Mouse (Mus musculus): Measurements from ENCODE around the gene Prss46. TPM values are rescaled to one million over a fixed set of nuclear protein-coding genes. Genes with fewer than 3 reads are reported as not detected.
A peak's percentile ranks its signal among the peaks of the same experiment; 100 is the strongest.

Prss46 gene
- polyA plus RNA-seq, 1 experiment from 2014 or later, result not detected

GRCm38 (mm10) chr9:110849162-110849561 lies 4.9 kb downstream of the Prss46 start:
- WGBS (ENCODE audit: insufficient replicate concordance), result 73% methylated on average over 7 of the region's 7 CpGs
- no peaks in the 10 kb centered on the region for H3K36me3 ChIP-seq (ENCODE audit: control insufficient read depth, insufficient read depth)
- H3K27ac ChIP-seq (ENCODE audit: low read length), result no peak overlapping the region
- ATAC-seq (ENCODE audit: low read depth), result no peak
- H3K27me3 ChIP-seq (ENCODE audit: control insufficient read depth, insufficient read depth, low read depth, low read length), result no peaks in the 10 kb centered on the region
- no peaks in the 10 kb centered on the region for H3K4me1 ChIP-seq (ENCODE audit: control insufficient read depth, low read depth, low read length)
- no peak overlapping the region for H3K9ac ChIP-seq (ENCODE audit: low read depth, low read length)
- no peaks in the 10 kb centered on the region for H3K9me3 ChIP-seq (replicated peaks; ENCODE audit: control insufficient read depth, low read length)
- no peak overlapping the region for H3K4me2 ChIP-seq (ENCODE audit: low read depth, low read length)
- no peak overlapping the region for H3K4me3 ChIP-seq (ENCODE audit: low read depth, low read length)

DNA sequence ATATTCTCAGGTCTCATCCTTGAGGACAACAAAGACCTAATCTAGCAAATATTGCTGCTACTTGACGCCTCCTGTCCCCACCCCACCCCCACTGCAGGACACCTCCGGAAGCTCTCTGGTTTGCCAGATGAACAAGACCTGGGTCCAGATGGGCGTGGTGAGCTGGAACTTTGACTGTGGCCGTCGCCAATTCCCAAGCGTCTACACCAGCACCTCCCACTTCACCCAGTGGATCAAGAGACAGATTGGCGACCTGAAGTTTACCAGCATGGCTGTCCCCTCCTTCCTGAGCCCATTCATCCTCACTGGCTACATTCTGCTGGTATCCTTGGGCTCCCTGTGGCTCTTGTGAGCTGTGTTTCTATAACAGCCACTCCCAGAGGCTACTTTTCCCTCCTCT lies 11.6 kb downstream of the Prss46 start:
- no peak for ATAC-seq (ENCODE audit: low read depth)
- H3K27ac ChIP-seq (ENCODE audit: low read length), result no peak overlapping the region
- no peak overlapping the region for H3K4me3 ChIP-seq (ENCODE audit: low read depth, low read length)
- no peaks in the 10 kb centered on the region for H3K36me3 ChIP-seq (ENCODE audit: control insufficient read depth, insufficient read depth)
- H3K4me1 ChIP-seq (ENCODE audit: control insufficient read depth, low read depth, low read length), result peaks cover 21% of the 10 kb centered on the region
- WGBS (ENCODE audit: insufficient replicate concordance), result 58% methylated on average over 7 of the region's 7 CpGs
- H3K9me3 ChIP-seq (replicated peaks; ENCODE audit: control insufficient read depth, low read length), result no peaks in the 10 kb centered on the region
- no peak overlapping the region for H3K4me2 ChIP-seq (ENCODE audit: low read depth, low read length)
- no peaks in the 10 kb centered on the region for H3K27me3 ChIP-seq (ENCODE audit: control insufficient read depth, insufficient read depth, low read depth, low read length)
- H3K9ac ChIP-seq (ENCODE audit: low read depth, low read length), result no peak overlapping the region

GRCm38 (mm10) chr9:110856920-110857319 lies 12.6 kb downstream of the Prss46 start:
- no peaks in the 10 kb centered on the region for H3K9me3 ChIP-seq (replicated peaks; ENCODE audit: control insufficient read depth, low read length)
- H3K36me3 ChIP-seq (ENCODE audit: control insufficient read depth, insufficient read depth), result no peaks in the 10 kb centered on the region
- H3K4me1 ChIP-seq (ENCODE audit: control insufficient read depth, low read depth, low read length), result peaks cover 21% of the 10 kb centered on the region
- H3K4me3 ChIP-seq (ENCODE audit: low read depth, low read length), result no peak overlapping the region
- H3K27me3 ChIP-seq (ENCODE audit: control insufficient read depth, insufficient read depth, low read depth, low read length), result no peaks in the 10 kb centered on the region
- H3K9ac ChIP-seq (ENCODE audit: low read depth, low read length), result no peak overlapping the region
- H3K27ac ChIP-seq (ENCODE audit: low read length), result no peak overlapping the region
- 26% methylated on average over 4 of the region's 4 CpGs for WGBS (ENCODE audit: insufficient replicate concordance)
- no peak overlapping the region for H3K4me2 ChIP-seq (ENCODE audit: low read depth, low read length)
- ATAC-seq (ENCODE audit: low read depth), result no peak

- peak within 1 kb of the TSS; percentile 31; the same call in 1 of the 2 replicates for H3K9ac ChIP-seq (ENCODE audit: low read depth, low read length)
- no peaks in the 10 kb centered on the region for H3K27me3 ChIP-seq (ENCODE audit: control insufficient read depth, insufficient read depth, low read depth, low read length)
- H3K4me3 ChIP-seq (ENCODE audit: low read depth, low read length), result peak within 1 kb of the TSS; percentile 52
- ATAC-seq (ENCODE audit: low read depth), result no peak
- H3K27ac ChIP-seq (ENCODE audit: low read length), result peak within 1 kb of the TSS; percentile 55
- H3K4me2 ChIP-seq (ENCODE audit: low read depth, low read length), result peak within 1 kb of the TSS; percentile 69
- WGBS (ENCODE audit: insufficient replicate concordance), result 10% methylated on average over 43 of the region's 50 CpGs
- H3K9me3 ChIP-seq (replicated peaks; ENCODE audit: control insufficient read depth, low read length), result no peaks in the 10 kb centered on the region
- H3K4me1 ChIP-seq (ENCODE audit: control insufficient read depth, low read depth, low read length), result peaks cover 21% of the 10 kb centered on the region
- H3K36me3 ChIP-seq (ENCODE audit: control insufficient read depth, insufficient read depth), result no peaks in the 10 kb centered on the region
Observed at GRCm38 (mm10) chr9:110857781-110858472, 13.6 kb downstream of the Prss46 start, which contains the start of gene Prss50. TSS of gene Prss50 (plus strand) at chr9:110857967.

DNA sequence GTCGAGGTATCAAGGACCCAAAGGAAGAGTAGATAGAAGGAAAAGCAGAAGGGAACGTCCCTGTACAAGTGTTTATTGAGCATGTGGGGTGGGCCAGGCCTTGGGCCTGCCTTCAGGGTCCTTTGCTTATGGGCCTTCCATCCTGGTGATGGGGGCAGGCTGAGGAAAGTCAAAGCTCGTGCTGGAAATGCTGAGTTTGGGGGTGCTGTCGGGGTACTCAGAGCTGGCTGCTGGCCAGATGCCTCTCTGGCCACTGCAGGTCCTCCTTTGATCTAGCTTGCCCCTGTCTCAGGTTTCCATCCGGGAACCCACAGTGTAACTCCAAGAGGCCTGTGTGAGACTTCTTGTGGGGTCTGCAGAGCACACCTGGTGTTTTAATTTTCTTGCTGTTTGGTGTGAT lies 14.2 kb downstream of the Prss46 start:
- Histone ChIP-seq H3K9me3 (replicated peaks; ENCODE audit: control insufficient read depth, low read length) (no peaks in the 10 kb centered on the region), H3K4me2 (ENCODE audit: low read depth, low read length) (peak overlapping the region; percentile 69), H3K9ac (ENCODE audit: low read depth, low read length) (no peak overlapping the region), H3K36me3 (ENCODE audit: control insufficient read depth, insufficient read depth) (no peaks in the 10 kb centered on the region), H3K27ac (ENCODE audit: low read length) (peak overlapping the region; percentile 55), H3K27me3 (ENCODE audit: control insufficient read depth, insufficient read depth, low read depth, low read length) (no peaks in the 10 kb centered on the region), H3K4me1 (ENCODE audit: control insufficient read depth, low read depth, low read length) (peaks cover 21% of the 10 kb centered on the region), H3K4me3 (ENCODE audit: low read depth, low read length) (peak overlapping the region; percentile 7; the same call in 1 of the 2 replicates)
- no peak for ATAC-seq (ENCODE audit: low read depth)
- 35% methylated on average over 5 of the region's 5 CpGs for WGBS (ENCODE audit: insufficient replicate concordance)

GRCm38 (mm10) chr9:110858967-110859596 lies 14.8 kb downstream of the Prss46 start:
- Histone ChIP-seq H3K4me3 (ENCODE audit: low read depth, low read length) (no peak overlapping the region), H3K36me3 (ENCODE audit: control insufficient read depth, insufficient read depth) (no peaks in the 10 kb centered on the region), H3K27me3 (ENCODE audit: control insufficient read depth, insufficient read depth, low read depth, low read length) (no peaks in the 10 kb centered on the region), H3K9me3 (replicated peaks; ENCODE audit: control insufficient read depth, low read length) (no peaks in the 10 kb centered on the region), H3K4me1 (ENCODE audit: control insufficient read depth, low read depth, low read length) (peaks cover 21% of the 10 kb centered on the region), H3K27ac (ENCODE audit: low read length) (peak overlapping the region; percentile 55), H3K9ac (ENCODE audit: low read depth, low read length) (no peak overlapping the region), H3K4me2 (ENCODE audit: low read depth, low read length) (peak overlapping the region; percentile 69; the same call in 1 of the 2 replicates)
- peak; percentile 85 for ATAC-seq (ENCODE audit: low read depth)
- WGBS (ENCODE audit: insufficient replicate concordance), result 20% methylated on average over 5 of the region's 5 CpGs

- no peak overlapping the region for H3K9ac ChIP-seq (ENCODE audit: low read depth, low read length)
- no peaks in the 10 kb centered on the region for H3K9me3 ChIP-seq (replicated peaks; ENCODE audit: control insufficient read depth, low read length)
- no peak overlapping the region for H3K4me3 ChIP-seq (ENCODE audit: low read depth, low read length)
- no peaks in the 10 kb centered on the region for H3K36me3 ChIP-seq (ENCODE audit: control insufficient read depth, insufficient read depth)
- no peak overlapping the region for H3K4me2 ChIP-seq (ENCODE audit: low read depth, low read length)
- WGBS (ENCODE audit: insufficient replicate concordance), result 10% methylated on average over 7 of the region's 7 CpGs
- H3K27ac ChIP-seq (ENCODE audit: low read length), result no peak overlapping the region
- no peaks in the 10 kb centered on the region; the same call in none of the 2 replicates for H3K4me1 ChIP-seq (ENCODE audit: control insufficient read depth, low read depth, low read length)
- no peak; the same call in 1 of the 2 replicates for ATAC-seq (ENCODE audit: low read depth)
- peaks cover 15% of the 10 kb centered on the region for H3K27me3 ChIP-seq (ENCODE audit: control insufficient read depth, insufficient read depth, low read depth, low read length)
Observed at GRCm38 (mm10) chr9:110871030-110871429, 26.7 kb downstream of the Prss46 start.

DNA sequence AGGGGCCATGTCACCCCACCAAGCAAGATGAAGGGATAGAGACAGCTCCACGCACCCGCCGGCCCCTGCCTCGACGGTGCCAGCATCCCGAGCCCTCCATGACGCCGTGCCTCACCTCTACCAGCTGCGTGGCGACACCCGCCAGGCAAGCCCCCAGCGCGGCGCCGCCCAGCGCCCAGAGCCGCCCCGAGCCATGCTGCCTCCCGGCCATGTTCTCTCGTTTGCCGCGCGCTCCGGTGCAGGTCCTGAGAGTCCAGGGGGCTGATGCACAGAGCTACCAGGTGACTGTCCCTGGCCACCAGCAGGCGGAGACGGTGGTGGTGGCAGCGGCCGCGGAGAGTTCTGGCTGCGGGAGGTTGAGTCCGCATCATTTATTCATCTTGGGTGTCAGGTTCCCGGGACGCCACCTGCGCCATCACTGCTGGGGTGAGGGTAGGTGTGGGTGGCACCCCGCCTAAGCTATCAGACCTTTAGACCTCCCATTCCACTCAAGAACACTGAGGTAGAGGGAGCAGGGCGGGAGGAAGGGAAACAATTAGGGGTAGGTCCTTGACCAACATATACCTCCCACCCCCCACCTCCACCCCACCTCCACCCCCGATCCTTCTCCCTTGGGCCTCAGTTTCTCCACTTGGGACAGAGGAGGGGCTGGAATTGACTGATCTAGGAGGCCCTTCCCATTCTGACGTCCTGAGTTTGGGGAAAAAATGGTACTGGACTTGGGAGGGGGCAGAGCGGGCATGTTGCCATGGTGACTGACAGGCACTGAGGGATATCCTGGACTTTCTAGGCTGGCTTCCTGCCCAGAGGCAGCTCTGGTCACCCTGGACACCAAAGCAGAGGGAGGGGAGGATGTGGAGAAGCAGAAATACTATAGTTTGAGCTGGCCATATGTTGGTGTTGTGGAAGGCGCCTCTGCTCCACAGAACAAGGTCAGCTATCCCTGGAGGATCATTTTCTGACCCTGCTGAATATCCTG lies 29.7 kb downstream of the Prss46 start:
- whole genome bisulfite sequencing (ENCODE audit: insufficient replicate concordance), result 12% methylated on average over 40 of the region's 40 CpGs
- Histone ChIP-seq H3K27me3 (ENCODE audit: control insufficient read depth, insufficient read depth, low read depth, low read length) (peaks cover 15% of the 10 kb centered on the region), H3K27ac (ENCODE audit: low read length) (no peak overlapping the region), H3K4me1 (ENCODE audit: control insufficient read depth, low read depth, low read length) (peaks cover 2% of the 10 kb centered on the region), H3K9me3 (replicated peaks; ENCODE audit: control insufficient read depth, low read length) (no peaks in the 10 kb centered on the region), H3K4me2 (ENCODE audit: low read depth, low read length) (peak overlapping the region; percentile 12), H3K9ac (ENCODE audit: low read depth, low read length) (no peak overlapping the region), H3K4me3 (ENCODE audit: low read depth, low read length) (no peak overlapping the region), H3K36me3 (ENCODE audit: control insufficient read depth, insufficient read depth) (no peaks in the 10 kb centered on the region)
- no peak for ATAC-seq (ENCODE audit: low read depth)
